Mouse (Mus musculus) brain, adult 2 months (tissue): Measurements from ENCODE around the gene Naaa.

Experiments used
- DNase-seq: peaks from one replicate; pipeline ENCODE4 v3.0.0; 2011; ENCODE audit warnings: low read depth, low spot score

The Naaa gene

DNA sequence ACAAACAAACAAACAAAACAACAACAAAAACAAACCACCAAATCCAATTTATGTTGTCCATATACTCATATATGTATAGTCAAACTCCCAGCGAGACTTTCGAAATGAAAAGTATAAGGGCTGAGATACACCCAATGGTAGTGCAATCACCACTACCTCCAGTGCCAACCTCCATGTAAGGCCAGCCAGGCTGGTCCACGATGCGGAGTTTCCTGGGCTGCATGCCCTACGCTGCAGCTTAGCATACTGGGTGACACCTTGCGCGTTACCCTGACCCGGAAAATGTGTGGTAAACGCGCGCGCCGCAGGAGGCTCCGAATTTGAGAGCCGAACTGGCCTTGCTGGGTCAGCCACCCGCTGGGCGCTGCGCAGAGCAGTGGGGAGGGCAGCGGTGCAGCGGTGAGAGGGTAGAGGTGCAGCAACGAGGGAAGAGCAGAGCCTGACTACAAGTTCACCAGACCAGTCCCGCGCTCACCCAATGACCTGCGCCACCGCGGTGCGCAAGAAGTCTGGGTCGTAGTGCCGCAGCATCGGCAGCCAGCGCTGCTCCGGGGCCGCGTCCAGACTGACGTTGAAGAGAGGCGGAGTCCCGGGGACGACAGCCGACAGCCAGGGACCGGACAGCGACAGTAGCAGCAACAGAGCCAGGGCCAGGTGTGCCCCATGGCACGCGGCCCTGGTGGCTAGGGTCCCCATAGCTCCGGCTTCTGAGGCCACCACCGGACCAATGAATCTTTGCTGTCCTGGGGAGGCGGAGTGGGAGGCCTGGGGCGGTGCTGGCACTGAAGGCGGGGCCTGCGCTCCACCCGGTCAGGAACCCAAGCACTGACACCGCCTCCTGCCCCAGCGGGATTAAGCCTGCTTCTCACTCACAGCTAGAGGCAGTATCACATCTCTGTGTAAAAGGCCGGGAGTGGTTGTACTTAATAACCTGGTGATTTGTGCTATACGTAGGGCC is at the start of gene Naaa:
TSS of gene Naaa (minus strand) at position 734 of the 958 bp plus-strand sequence.
- DNase-seq = peak; percentile 94

DNA sequence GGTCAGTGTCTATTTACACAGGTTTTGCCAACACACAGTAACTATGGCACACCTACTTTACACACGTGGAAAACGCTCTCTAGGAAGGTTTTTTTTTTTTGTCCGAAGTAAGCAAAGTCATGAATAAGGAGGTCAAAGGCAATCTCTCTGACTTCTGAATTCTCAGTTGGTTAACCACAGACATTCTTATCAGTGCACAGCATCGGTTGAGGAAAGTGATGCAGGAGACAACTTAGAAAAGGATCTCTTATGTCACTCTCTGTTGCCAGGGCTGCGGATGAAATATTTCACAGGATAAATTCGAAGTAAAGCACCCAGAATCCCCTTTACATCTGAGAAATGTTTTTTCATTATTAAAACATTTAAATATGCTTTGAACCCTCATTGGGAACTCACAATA is 49.4 kb upstream of the Naaa start:
- DNase-seq = no peak

DNA sequence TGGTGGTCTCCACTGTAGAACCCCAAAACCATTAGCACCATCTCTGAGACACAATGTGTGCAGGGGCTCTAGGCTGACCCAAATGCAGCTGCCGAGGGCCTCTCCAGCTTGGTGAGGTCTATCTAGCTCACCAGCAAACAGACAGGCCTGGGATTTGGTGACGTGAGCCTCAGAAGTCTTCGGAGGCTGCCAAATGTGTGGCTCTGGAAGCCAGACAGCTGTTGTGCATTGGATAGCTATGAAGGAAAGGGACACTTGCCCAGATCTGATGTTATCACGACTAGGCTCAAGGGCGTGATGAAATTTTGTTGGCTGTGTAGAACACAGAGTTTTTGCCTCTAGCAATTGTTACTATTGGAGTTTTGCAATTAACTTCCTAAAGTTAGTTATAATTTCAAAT is 45.3 kb upstream of the Naaa start:
- no peak for DNase-seq

DNA sequence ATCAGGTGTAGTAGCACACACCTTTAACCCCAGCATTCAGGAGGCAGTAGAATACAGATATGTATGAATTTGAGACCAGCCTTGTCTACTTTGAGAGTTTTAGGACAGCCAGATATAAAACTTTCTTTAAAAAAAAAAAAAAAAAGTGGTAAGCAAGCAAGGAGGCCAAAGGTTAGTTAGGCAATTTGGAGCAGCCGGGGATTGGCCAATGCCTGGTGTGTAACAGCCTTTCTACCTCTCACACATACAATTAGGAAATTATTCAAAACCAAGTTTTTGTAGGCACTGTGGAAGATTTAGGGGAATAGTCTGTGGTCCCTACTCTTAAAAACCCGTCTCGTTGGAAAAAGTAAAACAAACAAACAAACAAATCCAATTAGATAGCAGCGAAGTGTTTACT is 44.6 kb upstream of the Naaa start:
- no peak for DNase-seq

DNA sequence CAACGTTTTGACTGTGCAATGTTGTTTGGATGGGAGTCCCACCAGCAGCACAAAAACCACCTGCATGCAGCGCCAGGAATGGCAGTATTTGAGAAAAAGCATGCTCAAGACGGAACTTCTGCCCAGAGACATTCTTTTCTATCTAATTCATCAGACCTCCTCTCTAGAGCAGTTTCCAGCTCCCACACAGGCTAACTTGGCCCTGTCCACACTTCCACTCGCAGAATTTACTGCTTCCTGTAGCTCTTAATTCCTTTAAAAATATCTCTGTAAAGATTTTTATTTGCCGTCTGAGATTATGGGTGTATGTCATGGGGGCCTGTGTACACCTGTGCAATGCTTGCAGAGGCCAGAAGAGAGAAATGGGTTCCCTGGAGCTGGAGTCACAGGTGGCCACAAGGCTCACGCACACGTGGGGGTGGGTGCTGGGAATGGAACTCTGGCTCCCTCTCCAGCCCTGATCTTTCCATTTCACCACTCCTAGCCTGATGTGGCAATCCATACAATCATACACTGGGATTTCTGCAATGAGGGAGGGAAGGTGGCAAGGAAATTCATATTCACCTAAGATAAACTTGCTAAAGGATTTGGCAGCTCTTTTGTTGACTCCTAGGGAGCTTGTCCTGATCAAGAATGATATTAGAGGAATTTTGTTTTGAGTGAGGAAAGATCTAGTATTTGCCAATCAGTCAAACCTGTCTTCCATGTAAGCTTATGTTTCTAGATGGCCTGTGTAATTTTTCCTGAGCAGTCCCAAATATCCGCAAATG is 43.8 kb upstream of the Naaa start:
- no peak for DNase-seq

DNA sequence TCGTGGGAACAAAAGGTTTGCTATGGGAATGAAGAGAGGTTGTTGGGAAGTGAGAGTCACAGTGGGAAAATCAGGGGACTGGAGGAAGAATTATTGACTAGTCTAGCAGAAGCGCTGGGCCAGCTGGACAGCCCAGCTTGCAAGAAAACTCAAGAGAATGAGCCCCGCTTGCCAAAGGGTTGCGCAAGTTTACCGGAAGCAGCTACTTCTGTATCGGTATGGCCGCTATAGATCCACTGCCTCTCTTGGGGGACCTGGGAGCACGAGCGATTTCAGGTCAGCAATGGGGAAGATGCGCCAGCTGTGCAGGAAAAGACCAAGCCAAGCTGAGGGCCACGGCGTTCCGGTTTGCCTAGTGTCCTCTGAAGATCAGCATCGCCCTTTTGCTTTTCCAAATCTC is 40.6 kb upstream of the Naaa start:
- DNase-seq = no peak

DNA sequence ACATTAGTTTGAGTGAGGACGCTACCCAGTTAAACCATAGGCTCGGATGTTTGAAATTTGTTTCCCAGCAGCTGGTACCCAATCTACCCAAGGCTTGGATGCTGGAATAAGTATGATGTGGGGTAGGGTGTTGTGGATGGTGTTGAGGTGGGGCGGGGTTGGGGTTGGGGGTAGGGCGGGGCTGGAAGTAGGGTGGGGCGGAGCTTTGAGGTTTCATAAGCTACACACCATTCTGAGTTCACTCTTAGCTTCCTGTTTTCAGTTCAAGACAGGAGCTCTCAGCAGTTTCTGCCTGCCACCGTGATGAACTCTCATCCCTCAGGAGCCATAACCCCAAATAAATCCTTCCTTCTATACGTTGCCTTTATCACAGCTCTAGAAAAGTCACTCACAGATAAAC is 40.1 kb upstream of the Naaa start:
- no peak for DNase-seq

DNA sequence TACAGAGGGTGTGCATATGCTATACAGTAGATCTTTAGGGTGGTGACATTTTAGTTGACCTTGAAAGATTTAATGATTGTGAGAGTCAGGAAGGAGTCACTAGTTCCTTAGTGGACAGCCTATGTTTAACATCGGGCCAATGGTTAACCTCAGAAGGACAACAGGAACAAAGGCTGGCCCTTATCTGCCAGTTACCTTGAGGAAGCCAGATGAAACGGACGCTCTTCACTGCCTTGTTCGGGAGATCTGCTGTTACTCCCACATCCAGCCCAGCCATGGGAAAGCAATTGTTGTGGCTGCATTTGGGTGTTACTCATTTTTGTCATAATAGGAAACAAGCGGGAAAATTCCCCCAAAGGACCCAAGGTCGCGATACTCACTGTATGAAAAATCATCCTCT is 35.8 kb upstream of the Naaa start:
- DNase-seq = no peak

DNA sequence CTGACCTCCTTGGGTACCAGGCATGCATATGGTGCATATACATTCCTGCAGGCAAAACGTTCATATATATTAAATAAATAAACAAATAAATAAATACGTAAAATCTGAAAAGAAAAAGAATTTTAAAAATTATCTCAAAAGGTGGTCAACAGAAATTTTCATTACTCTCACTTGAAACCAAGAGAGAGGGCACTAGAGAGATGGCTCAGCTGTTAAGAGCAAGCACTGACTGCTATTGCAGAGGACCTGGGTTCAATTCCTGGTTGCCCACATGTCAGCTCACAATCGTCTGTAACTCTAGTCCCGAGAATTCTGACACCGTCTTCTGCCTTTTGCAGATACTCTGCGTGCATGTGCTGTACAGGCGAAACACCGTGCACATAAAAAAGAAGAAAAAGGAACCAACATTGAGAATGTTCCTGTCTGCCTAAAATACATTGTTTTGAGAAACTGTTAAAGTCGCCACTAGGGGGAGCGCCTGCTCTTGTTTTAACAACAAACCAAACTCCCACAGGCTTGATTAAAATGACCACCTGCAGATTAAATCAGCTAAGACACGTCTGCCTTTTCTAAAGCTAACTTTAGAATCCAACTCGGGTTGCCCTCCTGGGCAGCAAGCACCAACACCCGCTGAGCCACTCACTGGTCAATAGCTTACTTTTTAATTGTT is 34.2 kb upstream of the Naaa start:
- DNase-seq = peak; percentile 93

DNA sequence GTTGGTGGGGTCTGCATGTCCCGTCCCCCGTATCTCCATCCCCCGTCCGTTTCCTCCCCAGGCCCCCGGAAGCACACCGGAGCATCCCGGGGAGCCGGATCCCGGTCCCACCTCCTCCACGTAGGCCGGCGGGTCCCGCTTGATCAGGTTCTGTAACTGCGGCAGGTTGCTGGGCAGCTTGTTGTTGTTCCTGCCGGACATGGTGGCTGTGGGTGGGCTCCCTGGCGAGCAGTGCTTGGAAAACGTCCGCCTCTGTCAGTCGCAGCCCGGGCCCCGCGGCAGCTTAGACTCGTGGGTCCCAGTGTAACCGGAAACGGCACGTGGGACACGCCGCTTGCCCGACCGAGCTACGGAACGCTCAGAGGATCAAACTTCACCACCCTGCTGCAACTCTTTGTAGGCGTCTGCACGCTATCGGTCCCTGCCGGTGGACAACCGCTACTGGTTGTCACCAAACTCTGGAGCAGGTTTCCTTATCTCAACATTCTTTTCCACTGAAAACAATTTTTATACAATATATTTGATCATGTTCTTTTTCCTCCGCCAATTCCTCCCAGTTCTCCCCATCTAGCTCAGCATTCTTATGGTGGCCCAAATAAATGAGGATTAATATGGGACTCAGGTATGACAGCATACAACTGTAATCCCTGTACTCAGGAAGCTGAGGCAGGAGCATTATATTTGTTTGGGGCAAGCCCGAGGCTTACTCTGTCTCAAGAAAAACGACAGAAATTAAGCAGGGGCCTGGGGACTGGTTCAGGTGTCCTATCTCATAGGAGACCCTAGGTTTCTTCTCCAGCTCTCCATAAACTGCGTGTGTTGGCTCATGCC is 31.9 kb upstream of the Naaa start, which contains the start of gene Sdad1:
TSS of gene Sdad1 (minus strand) at position 799 of the 831 bp plus-strand sequence.
- peak; percentile 99 for DNase-seq

DNA sequence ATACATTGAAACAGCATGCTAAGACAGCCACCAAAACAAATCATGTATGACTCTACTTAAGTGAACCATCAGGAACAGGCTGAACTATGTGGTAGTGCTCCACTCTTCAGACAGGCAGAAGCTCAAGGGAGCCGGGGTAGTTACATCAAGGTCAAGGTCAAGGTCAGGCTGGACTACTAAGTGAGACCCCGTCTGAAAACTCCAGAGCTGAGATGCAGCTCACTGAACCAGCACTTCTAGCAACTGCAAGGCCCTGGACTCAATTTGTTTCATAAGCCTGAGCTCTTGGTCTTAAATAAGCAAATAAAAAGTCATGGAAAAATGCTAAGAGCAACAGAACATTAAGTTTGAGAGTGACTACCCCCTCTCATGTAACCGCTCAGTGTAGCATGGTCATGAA is 26.3 kb upstream of the Naaa start:
- no peak for DNase-seq

DNA sequence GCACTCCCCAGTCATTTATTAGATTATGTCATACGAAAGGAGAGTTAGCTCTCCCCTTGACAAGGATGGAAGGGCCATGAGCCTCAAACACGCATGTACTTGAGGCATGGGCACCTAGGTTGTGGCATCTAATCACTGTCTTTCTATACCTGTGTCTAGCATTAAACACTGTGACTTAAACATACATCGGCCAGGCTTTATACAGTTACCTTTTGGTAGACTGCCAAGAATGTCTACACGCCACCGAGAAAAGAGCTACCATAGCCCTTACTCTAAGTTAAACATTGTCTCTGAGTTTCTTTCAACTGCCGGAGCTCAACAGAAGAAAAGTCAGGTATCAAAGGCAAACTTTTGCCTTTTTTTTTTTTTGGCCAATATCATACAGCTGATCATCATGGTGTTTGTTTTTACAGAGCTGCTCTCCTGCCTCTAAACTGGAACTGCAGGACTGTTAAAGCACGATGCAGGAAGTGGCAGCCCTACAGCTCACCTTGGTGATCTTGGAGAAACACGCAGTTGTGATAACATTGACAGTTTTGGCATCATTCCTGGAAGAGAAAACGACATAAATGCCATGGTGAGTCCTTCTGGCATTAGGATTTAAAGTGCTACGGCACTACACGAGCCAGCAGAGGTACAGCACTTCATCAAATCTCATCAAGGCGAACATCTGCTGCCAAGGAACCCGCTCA is 24.3 kb upstream of the Naaa start:
- no peak for DNase-seq

DNA sequence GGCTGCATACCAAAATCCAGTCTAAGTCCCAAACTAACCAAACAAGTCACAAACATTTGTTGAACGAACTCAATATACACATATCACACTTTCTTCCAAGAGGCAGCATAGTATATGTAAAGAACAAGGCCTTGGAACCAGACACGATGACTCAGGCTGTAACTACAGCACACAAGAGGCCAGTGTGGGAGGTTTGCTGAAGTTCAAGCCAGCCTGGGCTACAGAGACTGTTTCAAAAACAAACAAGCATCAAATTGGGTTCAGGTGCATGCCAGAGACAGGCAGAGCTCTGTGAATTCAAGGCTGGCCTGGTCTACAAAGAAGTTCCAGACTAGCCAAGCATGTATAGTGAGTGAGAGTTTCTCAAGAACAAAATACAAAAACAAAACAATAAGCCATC is 16.6 kb upstream of the Naaa start:
- no peak for DNase-seq

DNA sequence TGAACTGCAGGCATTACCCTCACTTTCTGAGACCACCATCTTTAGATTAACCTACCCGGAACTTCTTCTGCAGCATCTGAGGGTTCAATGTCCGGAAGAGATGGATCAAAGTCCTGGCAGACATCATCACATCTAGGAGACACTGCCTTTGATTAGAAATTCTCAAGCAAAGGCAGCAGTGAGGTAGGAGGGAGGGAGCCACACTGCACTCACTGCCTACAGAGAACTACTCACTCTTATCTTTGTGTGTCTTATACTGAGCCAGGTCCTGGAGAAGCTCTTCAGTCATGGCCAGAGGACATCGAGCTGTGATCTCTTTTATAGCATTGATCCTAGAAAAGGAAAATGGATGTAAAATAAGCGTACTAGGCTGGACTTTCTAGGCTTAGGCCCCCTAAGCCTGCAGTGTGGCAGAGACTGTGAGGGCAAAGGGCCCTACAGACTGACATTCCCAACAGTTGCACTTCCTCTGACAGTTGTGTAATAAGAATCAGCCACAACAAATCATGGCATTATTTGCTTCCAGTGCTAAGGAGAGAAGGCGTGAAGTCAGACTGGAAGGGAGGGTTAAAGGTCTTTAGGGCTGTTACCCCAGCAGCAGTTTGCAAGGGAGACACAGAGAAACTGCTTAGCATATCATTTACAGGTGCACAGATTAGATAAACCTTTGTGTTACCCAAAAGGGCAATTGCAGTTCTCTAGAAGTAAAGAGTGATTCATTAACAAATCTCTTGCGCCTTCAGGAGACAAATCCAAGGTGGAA is 13.9 kb upstream of the Naaa start:
- DNase-seq = no peak

DNA sequence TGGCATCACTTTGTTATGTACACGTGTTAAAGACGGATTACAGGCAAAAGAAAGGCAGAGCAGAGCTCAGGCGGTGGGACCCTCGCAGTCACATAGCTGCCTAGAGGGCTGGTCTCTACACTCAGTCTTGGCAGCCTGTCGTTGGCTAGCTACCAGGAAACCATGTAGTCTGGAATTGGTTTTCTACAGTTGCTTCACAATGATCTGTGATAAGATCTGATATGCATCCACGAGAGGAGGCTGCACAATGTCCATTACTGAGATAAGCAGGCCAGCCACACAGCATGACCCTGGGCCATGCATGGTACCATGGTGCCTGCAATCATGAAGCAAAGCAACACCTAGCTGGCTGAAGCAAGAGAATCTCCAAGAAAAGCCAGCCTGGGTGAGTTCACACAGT is 9.9 kb upstream of the Naaa start:
- DNase-seq = no peak

DNA sequence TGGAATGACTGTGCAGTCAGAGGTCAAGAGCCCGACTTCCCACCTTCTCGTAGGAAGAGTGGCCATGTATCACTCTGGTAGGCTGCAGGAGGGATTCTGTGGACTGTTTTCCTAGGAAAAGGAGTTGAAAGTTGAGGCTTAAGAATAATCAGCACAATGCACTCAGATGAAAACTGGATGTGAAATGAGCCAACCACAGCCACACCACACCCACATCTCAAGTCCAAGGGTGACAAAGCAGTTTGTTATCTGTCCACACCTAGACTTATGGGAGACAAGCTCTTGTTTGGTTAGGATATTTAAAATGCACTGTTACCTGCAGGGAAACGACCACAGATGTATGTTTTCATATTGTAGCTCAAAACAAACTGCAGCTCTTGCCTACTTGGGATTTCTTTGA is 5.1 kb upstream of the Naaa start:
- DNase-seq = no peak

DNA sequence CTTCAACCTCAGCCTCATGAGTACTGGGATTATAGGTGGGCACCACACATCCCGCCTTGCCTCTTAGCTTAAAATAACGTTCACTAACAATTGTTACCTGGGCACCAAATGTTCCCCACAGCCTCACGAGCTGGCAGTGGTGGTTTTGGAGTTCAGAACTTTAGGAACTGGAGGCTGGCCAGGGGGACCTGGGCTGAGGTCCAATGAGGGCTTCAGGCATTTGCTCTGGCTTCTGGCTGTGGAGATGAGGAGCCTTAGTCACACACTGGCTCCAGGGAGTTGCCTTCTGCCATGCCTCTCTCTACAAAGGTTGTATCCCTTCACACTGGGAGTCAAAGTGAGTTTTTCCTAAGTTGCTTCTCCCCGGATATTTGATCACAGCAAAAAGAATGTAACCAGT is 4.6 kb upstream of the Naaa start:
- no peak for DNase-seq

DNA sequence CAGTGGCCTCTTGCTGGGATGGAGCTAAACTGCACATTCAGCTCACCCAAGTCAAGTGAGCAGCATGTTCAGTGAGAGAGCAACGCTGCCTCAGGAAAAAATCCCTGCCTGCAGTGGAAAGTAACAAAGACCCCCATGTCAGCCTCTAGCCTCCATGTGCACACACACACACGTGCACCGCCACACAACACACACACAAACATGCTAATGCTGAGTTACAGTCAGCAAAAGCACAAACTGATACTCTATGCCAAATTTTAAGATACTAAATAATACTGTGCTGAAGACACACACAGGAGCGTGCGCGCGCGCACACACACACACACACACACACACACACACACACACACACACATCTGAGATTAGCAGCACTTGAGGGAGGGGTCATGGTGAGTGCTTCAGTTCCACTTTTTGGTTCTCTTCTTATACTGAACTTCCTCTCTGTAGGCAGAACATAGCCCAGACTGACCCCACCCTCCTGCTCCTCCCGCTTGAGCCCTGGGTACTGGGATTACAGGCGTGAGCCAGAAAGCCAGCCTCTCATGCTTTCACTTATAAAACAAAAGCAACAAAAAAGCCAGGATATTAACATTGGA is 1.1 kb upstream of the Naaa start:
- DNase-seq = peak; percentile 33

DNA sequence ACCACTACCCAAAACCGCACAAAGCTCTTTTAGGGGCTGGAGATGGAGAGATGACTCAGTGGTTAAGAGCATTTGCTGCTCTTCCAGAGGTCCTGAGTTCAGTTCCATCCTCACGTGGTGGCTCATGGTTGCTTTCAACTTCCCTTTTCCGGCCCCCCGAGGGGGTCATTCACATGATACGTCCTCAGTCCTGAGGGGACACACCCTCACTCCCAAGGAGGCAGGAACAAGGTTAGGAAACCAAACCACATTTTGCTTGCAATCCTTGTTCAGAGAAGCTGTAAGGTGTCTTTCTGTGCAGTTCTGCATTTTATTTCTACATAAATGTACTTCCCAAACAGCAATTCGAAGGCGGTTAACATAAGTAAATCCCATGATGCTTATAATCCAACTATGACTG is 7.5 kb downstream of the Naaa start:
- DNase-seq = no peak
